Mouse (Mus musculus): Measurements from ENCODE around the gene Mapre3. TPM values are rescaled to one million over a fixed set of nuclear protein-coding genes. Genes with fewer than 3 reads are reported as not detected.
"Not testable (repeated sequence)": the region's sequence is repeated elsewhere in the genome, so short reads cannot be mapped to it uniquely, and the experiment has no call there.

Mapre3 gene
- polyA plus RNA-seq, 1 experiment from 2014 or later = 14.1 TPM

DNA sequence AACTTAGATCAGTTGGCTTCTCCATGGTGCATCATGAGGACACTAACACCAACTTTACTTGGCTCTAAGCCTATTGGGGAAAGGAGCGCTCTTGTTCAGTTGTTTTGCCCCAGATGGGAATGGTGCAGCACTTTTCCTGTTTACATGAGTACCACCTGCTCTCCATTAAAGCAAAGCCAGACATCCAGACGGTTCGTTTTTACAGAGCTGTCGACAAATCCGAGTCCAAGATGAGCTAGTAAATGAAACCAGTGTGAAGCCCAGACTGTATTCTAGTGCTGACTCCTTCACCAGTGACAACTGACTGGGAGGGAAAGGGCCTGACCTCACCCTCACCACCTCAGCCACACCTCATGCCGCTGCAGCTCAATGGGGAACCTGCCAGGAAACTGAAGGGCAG lies 64.2 kb downstream of the Mapre3 start:
- no peak overlapping the region for H3K27ac ChIP-seq (replicated peaks)
- WGBS = 25% methylated on average over 6 of the region's 6 CpGs
- DNase-seq (ENCODE audit: low spot score) (no peak), ATAC-seq (ENCODE audit: low FRiP score, low TSS enrichment) (peak; percentile 13; the same call in 1 of the 2 replicates)
- H3K4me1 ChIP-seq (replicated peaks; ENCODE audit: control insufficient read depth, insufficient read depth) = no peaks in the 10 kb centered on the region
- no peak overlapping the region for H3K9ac ChIP-seq (ENCODE audit: low read length)
- H3K4me2 ChIP-seq (replicated peaks; ENCODE audit: low read depth) = no peak overlapping the region
- H3K9me3 ChIP-seq (ENCODE audit: control insufficient read depth, low read length) = no peaks in the 10 kb centered on the region
- H3K36me3 ChIP-seq (ENCODE audit: control insufficient read depth, insufficient read depth, low read length) = peaks cover 23% of the 10 kb centered on the region
- TF ChIP-seq CTCF (IDR thresholded peaks at IDR 0.05; ENCODE audit: low read depth) (no peak), EP300 (optimal IDR thresholded peaks at IDR 0.05) (no peak)
- H3K27me3 ChIP-seq (ENCODE audit: control insufficient read depth, insufficient read depth, low read length) = no peaks in the 10 kb centered on the region
- H3K4me3 ChIP-seq (ENCODE audit: low read depth, low read length) = no peak overlapping the region

- H3K9me3 ChIP-seq (ENCODE audit: control insufficient read depth, low read length) = no peaks in the 10 kb centered on the region
- ATAC-seq (ENCODE audit: low FRiP score, low TSS enrichment) (peak; percentile 27; the same call in 1 of the 2 replicates), DNase-seq (ENCODE audit: low spot score) (no peak)
- H3K4me2 ChIP-seq (replicated peaks; ENCODE audit: low read depth) = no peak overlapping the region
- H3K27ac ChIP-seq (replicated peaks) = no peak overlapping the region
- TF ChIP-seq CTCF (IDR thresholded peaks at IDR 0.05; ENCODE audit: low read depth) = peak; percentile 58
- no peak for TF ChIP-seq EP300 (optimal IDR thresholded peaks at IDR 0.05)
- no peaks in the 10 kb centered on the region for H3K27me3 ChIP-seq (ENCODE audit: control insufficient read depth, insufficient read depth, low read length)
- H3K36me3 ChIP-seq (ENCODE audit: control insufficient read depth, insufficient read depth, low read length) = peaks cover 16% of the 10 kb centered on the region
- H3K9ac ChIP-seq (ENCODE audit: low read length) = no peak overlapping the region
- H3K4me3 ChIP-seq (ENCODE audit: low read depth, low read length) = no peak overlapping the region
- H3K4me1 ChIP-seq (replicated peaks; ENCODE audit: control insufficient read depth, insufficient read depth) = no peaks in the 10 kb centered on the region
- WGBS = 63% methylated on average over 5 of the region's 5 CpGs
These were observed 65.0 kb downstream of the Mapre3 start for GRCm38 (mm10) chr5:30879347-30879943.

DNA sequence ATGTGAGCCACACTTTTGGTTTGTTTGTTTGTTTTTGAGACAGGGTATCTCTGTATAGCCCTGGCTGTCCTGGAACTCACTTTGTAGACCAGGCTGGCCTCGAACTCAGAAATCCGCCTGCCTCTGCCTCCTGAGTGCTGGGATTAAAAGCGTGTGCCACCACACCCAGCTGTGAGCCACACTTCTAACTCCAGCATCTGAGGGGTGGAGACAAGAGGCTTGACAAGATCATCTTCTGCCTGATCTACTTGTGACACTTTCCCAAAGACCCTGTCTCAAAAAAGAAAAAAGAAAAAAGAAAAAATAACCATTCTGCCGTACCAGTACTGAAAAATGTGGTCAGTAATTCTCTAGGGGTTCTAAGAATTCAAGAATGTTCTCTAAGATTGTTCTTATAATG lies 67.4 kb downstream of the Mapre3 start:
- WGBS = 89% methylated on average over 4 of the region's 4 CpGs
- H3K27ac ChIP-seq (replicated peaks); H3K9ac ChIP-seq (ENCODE audit: low read length); DNase-seq (ENCODE audit: low spot score); ATAC-seq (ENCODE audit: low FRiP score, low TSS enrichment); H3K27me3 ChIP-seq (ENCODE audit: control insufficient read depth, insufficient read depth, low read length); H3K36me3 ChIP-seq (ENCODE audit: control insufficient read depth, insufficient read depth, low read length); H3K9me3 ChIP-seq (ENCODE audit: control insufficient read depth, low read length); H3K4me3 ChIP-seq (ENCODE audit: low read depth, low read length); H3K4me2 ChIP-seq (replicated peaks; ENCODE audit: low read depth); H3K4me1 ChIP-seq (replicated peaks; ENCODE audit: control insufficient read depth, insufficient read depth): not testable (repeated sequence)

DNA sequence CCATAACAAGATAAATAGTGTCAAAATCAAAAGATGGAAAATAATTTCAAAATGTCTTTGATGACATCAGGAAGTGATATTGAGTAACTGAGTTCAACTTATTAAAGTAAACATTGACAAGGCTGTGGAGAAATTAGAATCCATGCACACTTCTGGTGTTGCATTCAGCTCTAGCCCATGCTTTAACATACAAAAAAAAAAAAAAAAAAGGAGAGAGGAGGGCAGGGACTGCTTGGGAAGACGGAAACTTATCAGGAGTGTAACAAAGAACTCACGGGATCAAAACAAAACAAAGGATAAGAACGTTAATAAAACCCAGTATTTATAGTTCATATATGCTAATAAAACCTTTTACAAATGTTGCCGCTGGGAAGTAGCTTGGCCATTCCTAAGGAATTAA lies 71.8 kb downstream of the Mapre3 start:
- Histone ChIP-seq H3K27me3 (ENCODE audit: control insufficient read depth, insufficient read depth, low read length) (no peaks in the 10 kb centered on the region), H3K4me1 (replicated peaks; ENCODE audit: control insufficient read depth, insufficient read depth) (no peaks in the 10 kb centered on the region; the same call in 1 of the 2 replicates), H3K4me3 (ENCODE audit: low read depth, low read length) (no peak overlapping the region), H3K4me2 (replicated peaks; ENCODE audit: low read depth) (no peak overlapping the region; the same call in 1 of the 2 replicates), H3K36me3 (ENCODE audit: control insufficient read depth, insufficient read depth, low read length) (no peaks in the 10 kb centered on the region), H3K9ac (ENCODE audit: low read length) (no peak overlapping the region), H3K27ac (replicated peaks) (no peak overlapping the region), H3K9me3 (ENCODE audit: control insufficient read depth, low read length) (no peaks in the 10 kb centered on the region)
- no peak for DNase-seq (ENCODE audit: low spot score)
- 32% methylated on average over 4 of the region's 4 CpGs for WGBS
- no peak for ATAC-seq (ENCODE audit: low FRiP score, low TSS enrichment)
- TF ChIP-seq CTCF (IDR thresholded peaks at IDR 0.05; ENCODE audit: low read depth) (no peak), EP300 (optimal IDR thresholded peaks at IDR 0.05) (no peak)

- no peaks in the 10 kb centered on the region for H3K27me3 ChIP-seq (ENCODE audit: control insufficient read depth, insufficient read depth, low read length)
- peak overlapping the region; percentile 94 for H3K4me2 ChIP-seq (replicated peaks; ENCODE audit: low read depth)
- peak overlapping the region; percentile 78 for H3K9ac ChIP-seq (ENCODE audit: low read length)
- H3K27ac ChIP-seq (replicated peaks) = peak overlapping the region; percentile 97
- H3K9me3 ChIP-seq (ENCODE audit: control insufficient read depth, low read length) = no peaks in the 10 kb centered on the region
- no peak for ATAC-seq (ENCODE audit: low FRiP score, low TSS enrichment)
- WGBS = 19% methylated on average over 5 of the region's 5 CpGs
- peak overlapping the region; percentile 81 for H3K4me3 ChIP-seq (ENCODE audit: low read depth, low read length)
- no peaks in the 10 kb centered on the region; the same call in 1 of the 2 replicates for H3K4me1 ChIP-seq (replicated peaks; ENCODE audit: control insufficient read depth, insufficient read depth)
- DNase-seq (ENCODE audit: low spot score) = no peak
- TF ChIP-seq CTCF (IDR thresholded peaks at IDR 0.05; ENCODE audit: low read depth) (no peak), EP300 (optimal IDR thresholded peaks at IDR 0.05) (no peak)
- H3K36me3 ChIP-seq (ENCODE audit: control insufficient read depth, insufficient read depth, low read length) = 0 out of 2 replicates have a peak, but pooled peaks cover under 1% of the 10 kb centered on the region
These were observed 72.3 kb downstream of the Mapre3 start for GRCm38 (mm10) chr5:30886731-30887130.

GRCm38 (mm10) chr5:30887331-30887761 lies 72.9 kb downstream of the Mapre3 start:
- Histone ChIP-seq H3K9me3 (ENCODE audit: control insufficient read depth, low read length) (no peaks in the 10 kb centered on the region), H3K4me3 (ENCODE audit: low read depth, low read length) (peak overlapping the region; percentile 81), H3K36me3 (ENCODE audit: control insufficient read depth, insufficient read depth, low read length) (0 out of 2 replicates have a peak, but pooled peaks cover 7% of the 10 kb centered on the region), H3K27ac (replicated peaks) (peak overlapping the region; percentile 97), H3K27me3 (ENCODE audit: control insufficient read depth, insufficient read depth, low read length) (no peaks in the 10 kb centered on the region), H3K4me1 (replicated peaks; ENCODE audit: control insufficient read depth, insufficient read depth) (no peaks in the 10 kb centered on the region; the same call in 1 of the 2 replicates), H3K9ac (ENCODE audit: low read length) (peak overlapping the region; percentile 78), H3K4me2 (replicated peaks; ENCODE audit: low read depth) (peak overlapping the region; percentile 94)
- DNase-seq (ENCODE audit: low spot score) (peak; percentile 64), ATAC-seq (ENCODE audit: low FRiP score, low TSS enrichment) (peak; percentile 51)
- WGBS = 0% methylated on average over 19 of the region's 19 CpGs
- TF ChIP-seq EP300 (optimal IDR thresholded peaks at IDR 0.05) (no peak), CTCF (IDR thresholded peaks at IDR 0.05; ENCODE audit: low read depth) (peak; percentile 1; the same call in 1 of the 2 replicates)

All from stomach, postnatal 0 days (tissue).